14 mouse cellular contexts compared by ENCODE assay signal in the genomic region with DNA sequence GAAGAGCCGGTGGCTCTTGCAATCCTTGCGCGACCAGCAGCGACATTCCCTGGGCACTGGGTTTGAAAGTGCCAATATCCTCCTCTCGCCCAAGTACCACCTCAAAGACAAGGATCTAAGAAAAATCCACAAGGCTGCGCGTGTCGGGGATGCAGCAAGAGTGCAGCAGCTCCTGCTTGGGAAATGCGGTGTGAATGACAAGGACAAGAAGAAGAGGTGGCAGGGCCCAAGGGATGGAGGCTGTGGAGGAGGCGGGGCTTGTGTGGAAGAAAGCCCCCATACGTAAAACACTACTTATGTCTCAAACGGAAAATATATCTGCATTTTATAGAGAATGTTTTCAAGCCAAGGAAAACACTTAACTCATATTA.
DNase-seq lines count a peak whose midpoint lies in the region; ATAC-seq and TF ChIP-seq lines count a peak whose summit lies in the region.
"Had no signal": no experiment of that assay in that cellular context is flagged by ENCODE, and none has a peak within 500 bp of the region (broad histone marks: within the 10 kb centered on the region; RNA-seq: fewer than 3 reads in every experiment).

No protein-coding gene starts in this region.

- no peaks in the 10 kb centered on the region for H3K27me3 ChIP-seq in forebrain, embryonic 11.5 days (ENCODE audit: control insufficient read depth, insufficient read depth, low read length)
- H3K27me3 ChIP-seq in hindbrain, embryonic 14.5 days (ENCODE audit: control insufficient read depth, insufficient read depth, low read length): no peaks in the 10 kb centered on the region
- H3K27me3 ChIP-seq in midbrain, embryonic 15.5 days (replicated peaks): no peaks in the 10 kb centered on the region
- H3K27me3 ChIP-seq in cerebellum, adult 2 months (ENCODE audit: control insufficient read depth, insufficient read depth, low read length): no peaks in the 10 kb centered on the region
- H3K27me3 ChIP-seq: heart, embryonic 13.5 days; liver, embryonic 13.5 days had no signal

- H3K36me3 ChIP-seq in forebrain, embryonic 11.5 days (ENCODE audit: control insufficient read depth, insufficient read depth, low read length): no peaks in the 10 kb centered on the region
- no peaks in the 10 kb centered on the region for H3K36me3 ChIP-seq in hindbrain, embryonic 14.5 days (replicated peaks; ENCODE audit: control insufficient read depth, insufficient read depth)
- H3K36me3 ChIP-seq in midbrain, embryonic 15.5 days (replicated peaks): no peaks in the 10 kb centered on the region
- H3K36me3 ChIP-seq: heart, embryonic 13.5 days; liver, embryonic 13.5 days had no signal

- no peak for TF ChIP-seq CTCF in cerebellum, adult 2 months (IDR thresholded peaks at IDR 0.05; ENCODE audit: borderline replicate concordance, insufficient read depth, low read depth, low read length)

- 36% methylated on average over 12 of the region's 12 CpGs for WGBS in forebrain, embryonic 11.5 days
- WGBS in hindbrain, embryonic 14.5 days: 49% methylated on average over 12 of the region's 12 CpGs
- WGBS in midbrain, embryonic 15.5 days: 34% methylated on average over 12 of the region's 12 CpGs
- WGBS in cerebellum, adult 2 months: 41% methylated on average over 12 of the region's 12 CpGs

- peak; percentile 6 to 16 for DNase-seq in cerebellum, postnatal 14 days
- DNase-seq in cerebellum, postnatal 36 days: no peak
- no peak for DNase-seq in forebrain, embryonic 11.5 days (ENCODE audit: low spot score)
- no peak for DNase-seq in hindbrain, embryonic 14.5 days (ENCODE audit: low spot score)
- no peak for DNase-seq in adrenal gland, postnatal 36 days
- DNase-seq in urinary bladder, postnatal 10 days (ENCODE audit: low spot score): no peak
- DNase-seq in cerebellum, adult 2 months: no peak
- DNase-seq: adrenal gland, adult 2 months; gastrocnemius, postnatal 10 days; liver, embryonic 13.5 days; lung, postnatal 14 days had no signal

- H3K4me1 ChIP-seq in forebrain, embryonic 11.5 days (replicated peaks; ENCODE audit: control insufficient read depth, insufficient read depth, low read length): no peaks in the 10 kb centered on the region
- H3K4me1 ChIP-seq in hindbrain, embryonic 14.5 days (replicated peaks; ENCODE audit: control insufficient read depth, insufficient read depth, low read length): peaks cover 8% of the 10 kb centered on the region
- no peaks in the 10 kb centered on the region for H3K4me1 ChIP-seq in midbrain, embryonic 15.5 days
- H3K4me1 ChIP-seq in cerebellum, adult 2 months (ENCODE audit: control insufficient read depth, insufficient read depth, low read length): no peaks in the 10 kb centered on the region
- H3K4me1 ChIP-seq: heart, embryonic 13.5 days; liver, embryonic 13.5 days had no signal

- ATAC-seq in forebrain, embryonic 11.5 days (replicated peaks; ENCODE audit: low FRiP score): no peak
- ATAC-seq in hindbrain, embryonic 14.5 days (ENCODE audit: low FRiP score): peak; percentile 21; the same call in 1 of the 2 replicates
- ATAC-seq in midbrain, embryonic 15.5 days (replicated peaks): peak; percentile 70

- H3K9me3 ChIP-seq in forebrain, embryonic 11.5 days (ENCODE audit: control insufficient read depth, low read length): no peaks in the 10 kb centered on the region
- no peaks in the 10 kb centered on the region for H3K9me3 ChIP-seq in hindbrain, embryonic 14.5 days (ENCODE audit: control insufficient read depth, low read length)
- H3K9me3 ChIP-seq in midbrain, embryonic 15.5 days: no peaks in the 10 kb centered on the region
- H3K9me3 ChIP-seq: heart, embryonic 13.5 days; liver, embryonic 13.5 days had no signal

- H3K4me2 ChIP-seq in forebrain, embryonic 11.5 days (ENCODE audit: low read depth, low read length, severe bottlenecking): peak overlapping the region; percentile 42
- peak overlapping the region; percentile 49 for H3K4me2 ChIP-seq in hindbrain, embryonic 14.5 days (replicated peaks)
- peak overlapping the region; percentile 53 for H3K4me2 ChIP-seq in midbrain, embryonic 15.5 days
- H3K4me2 ChIP-seq: heart, embryonic 13.5 days; liver, embryonic 13.5 days had no signal

- no peak overlapping the region for H3K9ac ChIP-seq in forebrain, embryonic 11.5 days (ENCODE audit: low read length)
- H3K9ac ChIP-seq in hindbrain, embryonic 14.5 days: no peak overlapping the region; the same call in 1 of the 2 replicates
- H3K9ac ChIP-seq in midbrain, embryonic 15.5 days: peak overlapping the region; percentile 32; the same call in 1 of the 2 replicates
- H3K9ac ChIP-seq: heart, embryonic 13.5 days; liver, embryonic 13.5 days had no signal

- no peak overlapping the region for H3K27ac ChIP-seq in forebrain, embryonic 11.5 days (ENCODE audit: low read depth, low read length)
- no peak overlapping the region for H3K27ac ChIP-seq in hindbrain, embryonic 14.5 days
- H3K27ac ChIP-seq in midbrain, embryonic 15.5 days: peak overlapping the region; percentile 36; the same call in 1 of the 2 replicates
- no peak overlapping the region for H3K27ac ChIP-seq in cerebellum, adult 2 months (ENCODE audit: insufficient read depth, low read length)
- H3K27ac ChIP-seq: heart, embryonic 13.5 days; kidney, postnatal 0 days; liver, embryonic 13.5 days had no signal

- no peak for TF ChIP-seq POLR2A in cerebellum, adult 2 months (IDR thresholded peaks at IDR 0.05; ENCODE audit: borderline replicate concordance, insufficient read depth, low read length)

- peak overlapping the region; percentile 7; the same call in 1 of the 2 replicates for H3K4me3 ChIP-seq in forebrain, embryonic 11.5 days (ENCODE audit: low read depth, low read length)
- H3K4me3 ChIP-seq in hindbrain, embryonic 14.5 days (replicated peaks; ENCODE audit: low read length): peak overlapping the region; percentile 23
- peak overlapping the region; percentile 33 for H3K4me3 ChIP-seq in midbrain, embryonic 15.5 days
- H3K4me3 ChIP-seq in cerebellum, adult 2 months (replicated peaks; ENCODE audit: insufficient read depth, low read depth, low read length): no peak overlapping the region
- H3K4me3 ChIP-seq: heart, embryonic 13.5 days; liver, embryonic 13.5 days had no signal

Comparison
In these comparisons a context has a peak if more than half of its experiments do, and no peak if none do; other contexts are left out.
1. DNase-seq: peak in cerebellum, postnatal 14 days (2 of 2); none in cerebellum, postnatal 36 days (0 of 2), forebrain, embryonic 11.5 days (single experiment), hindbrain, embryonic 14.5 days (single experiment), adrenal gland, postnatal 36 days (0 of 2), urinary bladder, postnatal 10 days (single experiment) and cerebellum, adult 2 months (0 of 2).
2. Peak in every context shown above with its lines, with median percentiles within 50 percentile points of each other: H3K4me2 ChIP-seq.